Mouse (Mus musculus) G1E (cell line): ENCODE results near the gene Rpap2.

Source experiments
- CTCF ChIP-seq: IDR thresholded peaks from 2 replicates; pipeline ENCODE4 v1.5.1; 2012; ENCODE audit warnings: low read depth, low read length, inconsistent platforms, mixed read lengths
- GATA1 ChIP-seq: IDR thresholded peaks from 2 replicates; pipeline ENCODE4 v1.6.1; 2012; ENCODE audit warnings: borderline replicate concordance, low read length, inconsistent platforms, mixed read lengths
- POLR2AphosphoS5 ChIP-seq: IDR thresholded peaks from 2 replicates; pipeline ENCODE4 v1.6.1; 2012; ENCODE audit warnings: low read depth, low read length, inconsistent platforms; ENCODE audit not compliant: insufficient replicate concordance
- TAL1 ChIP-seq: conservative IDR thresholded peaks from 2 replicates; pipeline ENCODE4 v1.6.1; 2012; ENCODE audit warnings: low read depth, low read length, inconsistent platforms, mixed read lengths

DNA sequence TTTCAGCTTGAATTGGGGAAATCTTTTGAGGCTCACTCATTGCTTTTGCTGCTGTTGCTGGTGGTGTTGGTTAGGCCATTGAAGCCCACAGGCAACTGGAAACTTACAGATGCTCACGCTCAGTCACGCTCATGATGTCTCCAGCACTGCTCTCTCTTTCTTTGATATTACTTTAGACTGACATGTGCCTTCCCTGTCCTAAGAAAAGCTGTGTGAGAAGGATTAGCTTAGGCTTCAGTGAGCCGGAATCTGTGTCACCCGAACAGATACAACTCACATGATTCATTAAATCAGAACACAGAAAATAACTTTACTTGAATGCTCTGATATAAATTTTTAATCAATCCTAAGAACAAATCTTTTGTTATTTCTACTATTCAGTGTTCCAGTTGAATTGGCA is 36.5 kb downstream of the Rpap2 start:
- no peak for TF ChIP-seq CTCF
- no peak for TF ChIP-seq POLR2AphosphoS5
- no peak for TF ChIP-seq GATA1
- TF ChIP-seq TAL1: no peak
